Mouse (Mus musculus) brown adipose tissue, adult 24 weeks (tissue): ENCODE measurements around the gene Macrod1. TPM values are rescaled to one million over a fixed set of nuclear protein-coding genes. Genes with fewer than 3 reads are reported as not detected.
"Not testable (repeated sequence)": the region's sequence is repeated elsewhere in the genome, so short reads cannot be mapped to it uniquely, and the experiment has no call there.

Experiments used
- H3K27ac ChIP-seq: fragments of 200-500 bp; replicated peaks from 2 replicates; pipeline ENCODE4 v1.5.1; 2012; ENCODE audit warnings: low read depth, mild to moderate bottlenecking, low read length
- H3K4me1 ChIP-seq: fragments of 200-500 bp; 2 replicates; pipeline ENCODE4 v1.6.1; 2012; ENCODE audit warnings: low read length, mixed read lengths; ENCODE audit not compliant: control insufficient read depth, insufficient read depth, insufficient read length
- H3K4me3 ChIP-seq: fragments of 200-500 bp; 2 replicates; pipeline ENCODE4 v1.5.1; 2012; ENCODE audit warnings: low read depth, mild to moderate bottlenecking, low read length, moderate library complexity; ENCODE audit not compliant: insufficient read depth
- polyA plus RNA-seq: library from polyadenylated mRNA; stranded (reverse); fragments of >200 nt; gene quantifications from 2 replicates; pipeline ENCODE4 v1.2.4, GENCODE M21; 2012; ENCODE audit not compliant: missing spikeins, insufficient read depth, insufficient read length

Gene Macrod1
- polyA plus RNA-seq, 1 experiment: 155 TPM

- no peaks in the 10 kb centered on the region for H3K4me1 ChIP-seq
- H3K4me3 ChIP-seq: no peak overlapping the region
- no peak overlapping the region for H3K27ac ChIP-seq
Measured at GRCm38 (mm10) chr19:7067344-7068050, 10.9 kb downstream of the Macrod1 start.

GRCm38 (mm10) chr19:7068136-7068535 lies 11.5 kb downstream of the Macrod1 start:
- Histone ChIP-seq H3K27ac (no peak overlapping the region), H3K4me3 (no peak overlapping the region), H3K4me1 (no peaks in the 10 kb centered on the region)

- Histone ChIP-seq H3K4me3 (no peak overlapping the region), H3K27ac (no peak overlapping the region), H3K4me1 (no peaks in the 10 kb centered on the region)
Measured at GRCm38 (mm10) chr19:7068661-7069531, 12.3 kb downstream of the Macrod1 start.

- H3K4me3 ChIP-seq: no peak overlapping the region
- H3K27ac ChIP-seq: no peak overlapping the region
- H3K4me1 ChIP-seq: no peaks in the 10 kb centered on the region
Measured at GRCm38 (mm10) chr19:7069781-7070763, 13.5 kb downstream of the Macrod1 start.

GRCm38 (mm10) chr19:7070775-7071174 lies 14.2 kb downstream of the Macrod1 start:
- Histone ChIP-seq H3K27ac (no peak overlapping the region), H3K4me3 (no peak overlapping the region), H3K4me1 (no peaks in the 10 kb centered on the region)

GRCm38 (mm10) chr19:7072221-7072620 lies 15.6 kb downstream of the Macrod1 start:
- Histone ChIP-seq H3K27ac (no peak overlapping the region), H3K4me3 (no peak overlapping the region), H3K4me1 (no peaks in the 10 kb centered on the region)

- Histone ChIP-seq H3K4me1 (no peaks in the 10 kb centered on the region), H3K4me3 (no peak overlapping the region)
Measured at GRCm38 (mm10) chr19:7073997-7074781, 17.6 kb downstream of the Macrod1 start.

GRCm38 (mm10) chr19:7075336-7075735 lies 18.7 kb downstream of the Macrod1 start:
- H3K4me1 ChIP-seq, H3K4me3 ChIP-seq, H3K27ac ChIP-seq: not testable (repeated sequence)

More at GRCm38 (mm10) chr19:7073997-7074781, 17.6 kb downstream of the Macrod1 start:
- H3K27ac ChIP-seq: no peak overlapping the region

- no peaks in the 10 kb centered on the region for H3K4me1 ChIP-seq
- H3K4me3 ChIP-seq: no peak overlapping the region
- H3K27ac ChIP-seq: no peak overlapping the region
Measured at GRCm38 (mm10) chr19:7077666-7078065, 21.1 kb downstream of the Macrod1 start.

- Histone ChIP-seq H3K4me3 (no peak overlapping the region), H3K4me1 (no peaks in the 10 kb centered on the region; the same call in 1 of the 2 replicates), H3K27ac (no peak overlapping the region)
Measured at GRCm38 (mm10) chr19:7078271-7078670, 21.7 kb downstream of the Macrod1 start.

- Histone ChIP-seq H3K4me1 (no peaks in the 10 kb centered on the region; the same call in none of the 2 replicates), H3K27ac (no peak overlapping the region)
Measured at GRCm38 (mm10) chr19:7081516-7082266, 25.1 kb downstream of the Macrod1 start.

GRCm38 (mm10) chr19:7083035-7083794 lies 26.6 kb downstream of the Macrod1 start:
- H3K27ac ChIP-seq: no peak overlapping the region
- H3K4me3 ChIP-seq: no peak overlapping the region
- no peaks in the 10 kb centered on the region; the same call in none of the 2 replicates for H3K4me1 ChIP-seq

More at GRCm38 (mm10) chr19:7081516-7082266, 25.1 kb downstream of the Macrod1 start:
- H3K4me3 ChIP-seq: no peak overlapping the region

- Histone ChIP-seq H3K4me1 (no peaks in the 10 kb centered on the region; the same call in none of the 2 replicates), H3K4me3 (no peak overlapping the region), H3K27ac (no peak overlapping the region)
Measured at GRCm38 (mm10) chr19:7084734-7085133, 28.1 kb downstream of the Macrod1 start.
